Mouse (Mus musculus) heart, adult 11 months (tissue): ENCODE results near the gene Gm10521.
A peak's percentile ranks its signal among the peaks of the same experiment; 100 is the strongest.
"Not testable (repeated sequence)": the region's sequence is repeated elsewhere in the genome, so short reads cannot be mapped to it uniquely, and the experiment has no call there.

Source experiments
- DNase-seq: peaks from one replicate; pipeline ENCODE4 v3.0.0; 2022

The Gm10521 gene

DNA sequence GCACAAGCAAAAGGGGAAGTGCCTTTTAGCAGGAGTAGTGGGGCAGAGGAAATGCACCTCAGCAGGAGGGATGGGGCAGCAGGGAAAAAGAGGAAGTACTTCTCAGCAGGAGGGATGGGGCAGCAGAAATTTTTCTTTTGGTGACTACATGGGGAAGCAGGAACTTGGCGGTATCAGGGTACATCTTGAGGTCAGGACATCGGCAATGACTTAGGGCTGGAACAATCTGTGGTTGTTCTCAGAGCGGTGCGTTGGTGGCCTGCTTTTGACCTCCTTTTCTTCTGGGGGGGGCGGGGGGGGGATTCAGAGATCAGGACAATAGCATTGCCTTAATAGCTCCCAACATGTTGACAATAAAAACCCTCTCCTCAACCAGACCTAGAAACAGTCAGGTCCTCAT, at the start of gene Gm10521:
Gene Gm10521, plus strand, starts transcription at position 301 of the 400 bp plus-strand sequence.
- DNase-seq = not testable (repeated sequence)

DNA sequence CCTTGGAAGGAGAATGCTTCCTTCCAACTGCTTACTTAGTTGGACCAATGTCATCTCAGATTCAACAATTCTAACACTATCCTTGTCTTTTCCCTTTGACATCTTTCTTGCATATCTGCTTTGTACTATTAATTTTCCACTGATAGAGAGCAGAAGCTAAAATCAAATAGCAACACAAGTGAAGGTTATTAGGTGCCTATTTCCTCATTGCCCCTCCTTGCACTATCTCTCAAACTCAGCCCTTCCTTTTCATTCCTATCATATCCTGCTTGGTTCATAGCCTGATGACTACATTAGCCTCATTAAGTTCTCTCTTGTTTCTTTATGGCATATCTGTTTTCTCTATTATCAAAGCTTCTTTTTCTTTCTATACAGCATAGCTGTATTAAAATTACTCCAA, 47.3 kb upstream of the Gm10521 start:
- DNase-seq = no peak

DNA sequence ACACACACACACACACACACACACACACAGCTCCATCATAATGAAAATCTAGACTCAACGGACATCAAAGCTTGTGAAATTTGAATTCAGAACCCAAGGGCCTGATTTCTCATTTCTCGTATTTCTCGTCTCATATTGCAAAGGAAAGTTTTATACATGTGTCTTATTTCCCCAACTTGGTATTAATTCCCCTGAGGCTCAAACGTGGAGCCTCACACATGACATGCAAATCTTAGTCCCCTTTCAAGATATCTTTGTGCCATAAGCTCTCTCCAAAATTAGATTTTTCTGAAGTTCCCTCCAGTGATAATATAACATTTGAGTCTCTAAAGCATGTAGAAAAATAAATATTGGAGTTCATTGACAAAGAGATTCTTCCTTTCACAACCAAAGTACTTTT, 46.7 kb upstream of the Gm10521 start:
- DNase-seq = no peak

DNA sequence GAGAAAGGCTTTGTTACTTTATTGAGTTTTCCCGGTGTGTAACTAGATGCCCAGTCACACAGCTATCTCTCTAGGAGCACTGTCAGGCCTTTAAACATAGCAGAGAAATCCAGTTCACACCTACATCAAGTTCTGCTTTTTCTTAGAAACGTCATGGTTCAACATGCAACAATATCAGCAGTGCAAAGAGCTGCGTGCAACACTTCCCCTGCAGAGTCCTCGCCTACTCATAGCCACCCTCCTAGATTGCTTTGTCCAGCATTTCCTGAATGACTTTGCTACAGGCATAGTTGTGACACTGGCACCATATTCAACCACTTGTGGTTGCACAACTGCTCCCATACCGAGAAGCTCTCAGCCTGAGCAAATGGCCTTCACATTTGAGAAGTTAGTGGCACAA, 46.0 kb upstream of the Gm10521 start:
- DNase-seq = peak; percentile 96

DNA sequence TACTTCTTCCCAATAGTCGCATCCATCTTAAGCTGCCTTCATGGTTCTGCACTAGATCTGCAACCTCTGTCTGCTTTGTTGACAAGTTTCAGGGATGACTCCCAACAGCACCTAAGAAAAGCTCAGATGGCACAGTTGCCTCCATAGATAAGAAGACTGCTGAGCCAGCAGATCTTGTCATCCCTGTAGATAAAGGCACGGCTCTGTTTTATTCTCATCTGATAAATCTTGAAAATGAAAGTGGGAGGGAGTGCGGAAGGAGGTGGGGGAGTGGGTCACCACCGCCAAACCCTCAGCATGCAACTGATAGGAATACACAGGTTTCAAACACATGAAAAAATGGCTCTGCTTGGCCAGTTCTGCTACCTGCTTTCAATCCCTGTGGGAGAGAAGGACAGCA, 30.0 kb upstream of the Gm10521 start:
- no peak for DNase-seq

DNA sequence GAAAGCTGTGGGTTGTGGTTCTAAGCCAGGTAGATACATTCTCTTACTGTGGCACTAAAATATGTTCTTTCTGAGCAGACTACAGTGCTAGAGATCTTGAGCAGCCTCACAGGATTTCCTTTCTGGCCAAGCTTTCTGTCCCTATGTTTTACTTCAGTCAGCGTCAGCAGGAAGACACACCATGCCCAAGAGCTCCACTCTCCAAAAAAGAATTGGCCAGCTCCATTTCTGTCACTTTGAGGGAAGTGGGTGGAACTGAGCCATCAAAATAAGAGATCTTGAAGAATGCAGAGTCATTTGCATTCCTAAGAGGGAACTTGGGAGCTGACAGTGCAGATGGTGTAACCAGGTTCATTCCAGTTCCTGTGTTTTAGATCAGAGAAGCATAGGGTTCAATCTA, 8.5 kb upstream of the Gm10521 start:
- DNase-seq = peak; percentile 81

DNA sequence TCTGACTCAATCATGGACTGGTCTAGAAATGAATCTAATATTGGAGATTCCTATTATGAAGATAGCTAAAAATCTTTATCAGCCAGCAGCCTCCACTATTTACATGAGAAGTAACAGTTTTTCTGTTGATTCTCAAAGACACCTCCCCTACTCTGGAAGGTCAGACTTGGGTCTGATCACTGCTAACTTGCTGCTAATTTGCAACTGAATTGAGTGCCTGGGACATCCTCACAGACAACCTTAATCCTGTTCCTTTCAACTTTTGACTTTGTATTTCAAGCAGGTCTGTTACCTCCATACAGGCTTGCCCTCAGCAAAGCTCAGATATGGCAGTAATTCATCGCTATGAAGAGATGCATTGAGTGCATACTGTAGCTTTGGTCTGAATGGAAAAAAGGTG, 8.5 kb downstream of the Gm10521 start:
- DNase-seq = no peak

DNA sequence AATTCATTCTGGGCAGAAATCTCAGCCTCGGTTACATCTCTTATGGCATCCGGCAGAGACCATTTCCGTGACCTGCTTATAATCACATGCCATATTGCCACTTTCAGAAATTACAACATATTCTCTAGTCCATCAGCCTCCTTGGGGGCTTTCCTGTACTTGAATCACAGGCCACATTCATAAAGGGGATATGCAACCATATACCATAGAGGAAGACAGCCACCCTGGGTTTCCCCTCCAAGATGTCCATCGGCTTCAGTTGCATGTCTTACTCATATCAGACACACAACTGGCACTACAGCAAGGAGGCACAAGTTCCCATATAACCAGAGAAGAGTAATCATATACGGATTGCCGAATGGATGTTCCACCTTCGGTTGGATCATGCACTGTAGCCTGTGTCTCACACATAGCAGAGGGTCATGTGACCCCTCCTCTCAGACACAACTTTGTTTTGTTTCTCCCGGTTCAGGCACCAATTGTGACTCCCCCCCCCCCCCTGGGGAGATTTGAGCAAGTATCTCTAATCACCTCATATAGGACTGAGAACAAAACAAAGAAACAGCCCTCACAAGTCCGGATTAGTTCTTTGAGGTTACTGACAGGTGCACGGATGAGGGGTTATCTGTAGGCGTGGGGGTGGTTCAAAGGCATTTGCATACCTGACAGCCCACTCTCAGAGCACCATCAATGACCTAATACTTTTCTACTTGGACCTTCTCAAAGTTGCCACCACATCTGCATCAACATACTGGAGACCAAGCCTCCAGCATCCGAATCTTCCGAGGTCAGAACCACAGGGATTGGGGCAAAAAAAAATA, 20.4 kb downstream of the Gm10521 start:
- no peak for DNase-seq

DNA sequence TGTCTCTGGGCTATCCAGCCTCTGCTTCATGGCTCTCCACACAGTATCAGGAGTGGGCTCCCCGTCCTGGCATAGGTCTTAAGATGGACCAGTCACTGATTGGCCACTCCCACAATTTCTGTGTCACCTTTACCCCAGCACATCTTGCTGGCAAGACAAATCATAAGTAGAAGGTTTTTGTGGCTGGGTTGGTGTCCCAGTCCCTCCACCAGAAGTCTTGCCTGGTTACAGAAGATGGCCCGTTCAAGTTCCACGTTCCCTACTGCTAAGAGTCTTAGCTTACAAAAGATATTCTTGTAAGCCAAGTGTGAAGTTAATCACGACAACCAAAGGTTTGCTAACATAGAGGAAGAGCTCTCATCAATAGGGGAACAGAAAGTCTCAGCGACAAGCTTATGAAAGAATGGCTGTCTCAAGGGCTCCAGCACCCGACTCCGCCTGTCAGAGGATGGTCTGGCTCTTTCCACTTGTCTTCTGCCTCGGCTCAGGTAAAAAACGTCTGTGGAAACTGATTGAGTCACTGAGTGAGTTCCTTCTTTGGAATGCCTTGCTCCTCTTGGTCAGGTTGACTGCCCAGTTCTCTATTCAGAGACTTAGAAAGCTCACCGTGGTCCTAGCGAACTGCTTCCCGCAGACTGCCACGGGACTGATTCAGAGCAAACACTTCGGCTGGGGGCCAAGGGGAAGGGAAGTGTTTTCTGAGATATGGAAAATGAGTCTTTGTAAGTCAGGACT, 22.0 kb downstream of the Gm10521 start, which contains the start of gene Slamf6:
Gene Slamf6, plus strand, starts transcription at position 211 of the 735 bp plus-strand sequence.
- DNase-seq = peak; percentile 92

DNA sequence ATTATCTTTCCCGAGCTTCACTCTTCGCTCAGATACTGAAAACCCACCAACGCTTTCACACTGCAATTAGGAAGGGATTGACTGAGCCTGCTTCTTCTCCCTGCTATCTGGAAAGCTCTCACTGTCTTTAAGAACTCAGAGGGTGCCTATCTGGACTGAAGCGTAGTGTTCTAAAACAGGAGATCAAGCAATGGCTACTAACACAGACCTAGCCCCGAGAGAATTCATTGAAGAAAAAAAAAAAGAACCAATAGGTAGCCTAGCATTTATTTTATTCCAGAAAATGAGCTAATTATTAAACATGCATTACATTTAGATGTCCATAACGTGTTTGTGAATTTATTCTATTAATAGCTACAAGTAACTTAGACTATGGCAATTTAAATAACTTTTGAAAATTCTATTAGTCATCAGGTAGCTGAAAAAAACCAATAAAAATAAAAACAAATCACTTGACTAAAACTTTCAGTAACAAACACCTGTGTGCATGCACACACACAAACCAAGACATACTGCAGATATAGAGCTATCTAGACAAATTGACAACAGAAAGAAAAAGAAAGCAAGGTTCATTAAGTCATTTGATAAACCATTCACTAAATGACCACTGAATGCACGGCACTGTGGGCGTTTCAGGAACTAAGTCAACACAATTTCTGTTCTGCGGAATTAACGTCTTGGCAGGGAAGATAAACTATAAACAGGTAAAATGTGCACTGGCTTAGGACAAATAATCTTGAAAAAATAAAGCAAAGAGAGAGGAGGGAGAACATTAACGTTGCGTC, 22.9 kb downstream of the Gm10521 start:
- DNase-seq = no peak

DNA sequence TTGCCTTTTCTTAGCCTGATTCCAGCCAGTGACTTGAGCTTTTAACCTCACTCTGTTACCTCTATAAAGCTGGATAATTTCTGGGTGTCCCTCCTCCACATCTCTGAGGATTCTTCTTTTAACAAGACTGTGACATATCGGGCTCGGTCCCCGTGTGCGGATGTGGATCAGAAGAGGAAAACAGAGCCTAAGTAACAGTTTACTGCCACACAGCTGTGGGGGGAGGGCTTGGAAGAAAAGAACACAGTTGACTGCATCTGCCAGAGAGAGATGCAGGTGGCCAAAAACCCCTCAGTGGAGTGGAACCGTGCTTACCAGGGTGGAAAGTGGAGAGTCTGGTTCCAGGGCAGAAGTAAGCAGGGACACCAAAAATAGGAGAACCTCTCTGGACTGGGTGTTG, 23.7 kb downstream of the Gm10521 start:
- no peak for DNase-seq

DNA sequence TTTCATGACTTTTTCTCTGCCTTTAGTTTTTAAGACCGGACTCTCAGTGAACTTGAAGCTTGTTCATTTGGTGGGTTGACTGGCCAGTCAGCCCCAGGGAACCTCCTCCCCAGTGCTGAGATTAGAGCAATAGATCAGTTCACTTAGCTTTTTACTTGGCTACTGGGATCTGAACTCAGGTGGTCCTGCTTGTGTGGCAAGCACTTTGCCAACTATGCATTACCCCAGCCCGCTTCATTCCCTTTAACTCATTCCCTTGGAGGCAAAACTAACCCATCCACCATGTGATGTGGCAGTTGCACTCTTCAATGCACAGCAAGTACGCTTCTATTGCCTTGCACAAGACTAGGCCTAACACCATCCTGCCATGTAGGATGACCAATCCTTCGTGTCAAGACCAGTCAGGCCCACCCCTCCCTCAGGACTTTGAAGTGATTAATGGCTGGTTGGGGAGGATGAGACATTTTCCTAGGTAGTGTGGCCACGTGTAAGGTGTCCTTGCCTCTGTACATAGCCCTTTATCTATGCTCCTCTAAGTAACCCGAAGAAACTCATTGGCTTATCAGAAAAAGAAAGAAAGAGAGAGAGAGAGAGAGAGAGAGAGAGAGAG, 24.5 kb downstream of the Gm10521 start:
- DNase-seq = no peak

DNA sequence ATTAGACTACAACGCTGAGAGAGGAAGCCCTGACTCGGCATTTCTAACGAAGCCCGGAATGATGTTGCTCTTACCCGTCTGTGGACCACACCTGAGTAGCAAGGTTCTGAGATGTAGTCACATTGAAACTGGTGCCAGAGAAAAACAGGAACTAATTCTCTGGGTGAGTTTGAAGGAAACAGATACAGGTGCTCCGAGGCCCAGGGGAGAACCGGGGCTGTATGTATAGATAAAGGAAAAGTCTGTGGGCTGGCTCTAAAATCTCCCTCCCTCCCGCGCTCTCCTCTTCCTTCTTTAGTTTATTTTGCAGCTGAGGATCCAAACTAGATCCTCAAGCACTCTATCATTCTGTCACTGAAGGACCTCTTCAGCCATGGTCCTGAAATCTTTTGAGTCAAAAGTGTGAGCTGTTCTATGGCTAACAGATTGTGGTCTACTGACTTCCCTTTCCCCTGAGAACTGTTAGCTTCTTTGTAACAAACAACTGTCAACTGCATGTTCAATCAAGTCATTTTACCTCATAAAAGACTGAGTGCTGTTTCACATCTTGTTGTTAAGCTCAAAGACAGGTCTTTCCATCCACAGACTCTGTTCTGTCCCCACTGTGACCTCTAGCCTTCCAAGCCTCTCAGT, 25.6 kb downstream of the Gm10521 start:
- no peak for DNase-seq

DNA sequence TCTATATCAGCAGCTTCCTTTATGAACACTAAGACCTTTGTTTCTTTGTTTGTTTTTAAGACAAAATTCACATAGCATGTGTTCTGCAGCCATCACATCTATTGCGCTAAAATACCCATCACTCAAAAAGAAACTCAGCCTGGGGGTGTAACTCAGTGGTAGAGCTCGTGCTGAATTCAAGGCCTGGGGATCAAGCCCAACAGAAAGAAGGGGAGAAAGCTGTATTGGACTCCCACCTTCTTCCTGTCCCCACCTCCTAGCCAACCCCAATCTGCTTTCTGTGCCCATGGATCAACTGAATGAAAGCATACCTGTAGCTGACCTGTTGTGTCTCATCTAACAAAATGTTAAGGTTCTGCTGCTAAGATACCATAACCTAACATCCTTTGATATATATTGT, 26.2 kb downstream of the Gm10521 start:
- no peak for DNase-seq

DNA sequence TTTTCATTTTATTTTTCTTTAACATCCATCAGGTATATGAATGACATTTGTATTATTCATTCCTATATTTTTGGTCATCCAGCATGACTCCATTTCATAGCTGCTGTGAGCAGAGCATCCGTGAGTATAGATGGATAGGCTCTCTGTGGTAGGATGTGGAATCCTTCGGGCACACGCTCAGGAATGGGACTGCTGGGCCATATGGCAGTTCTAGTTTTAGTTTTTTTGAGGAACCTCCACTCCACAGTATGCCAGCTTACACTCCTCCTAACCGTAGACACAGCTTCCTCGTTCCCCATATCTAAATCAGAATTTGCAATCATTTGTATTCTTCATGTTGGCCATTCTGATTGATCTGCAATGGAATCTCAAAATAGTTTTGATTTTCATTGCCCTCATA, 27.4 kb downstream of the Gm10521 start:
- DNase-seq = no peak

DNA sequence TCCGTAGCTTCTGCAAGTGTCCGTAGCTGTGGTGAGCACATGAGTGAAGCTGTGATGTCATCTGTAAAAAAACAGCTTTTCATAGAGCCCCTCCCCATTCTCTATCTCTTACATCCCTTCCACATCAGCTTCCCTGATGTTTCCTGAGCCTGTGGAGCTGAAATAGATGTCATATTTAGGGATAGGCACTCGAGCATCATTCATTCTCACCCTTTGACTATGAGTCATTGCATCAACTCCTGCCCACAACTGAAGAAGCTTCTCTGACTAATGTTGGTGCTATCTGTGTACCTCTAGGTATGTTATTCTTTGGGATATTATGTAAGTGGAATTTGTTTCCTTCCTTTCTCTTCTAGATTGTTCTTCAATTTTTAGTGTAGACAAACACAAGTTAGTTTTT, 29.4 kb downstream of the Gm10521 start:
- no peak for DNase-seq

DNA sequence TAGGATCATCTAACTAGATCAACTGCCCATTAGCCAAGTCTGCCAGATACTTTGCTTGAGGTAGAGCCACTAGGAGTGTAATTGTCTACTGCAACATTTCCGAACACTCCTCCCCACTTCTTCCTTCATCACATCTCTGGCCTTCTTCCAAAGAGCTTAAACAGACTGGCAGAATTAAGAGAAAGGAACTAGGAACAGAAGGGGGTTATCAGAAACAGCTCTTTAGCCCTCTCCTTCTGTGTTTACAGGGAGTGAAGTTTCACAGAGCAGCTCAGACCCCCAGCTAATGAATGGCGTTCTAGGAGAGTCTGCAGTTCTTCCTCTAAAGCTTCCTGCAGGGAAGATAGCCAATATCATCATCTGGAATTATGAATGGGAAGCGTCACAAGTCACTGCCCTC, 38.4 kb downstream of the Gm10521 start:
- DNase-seq = peak; percentile 35

DNA sequence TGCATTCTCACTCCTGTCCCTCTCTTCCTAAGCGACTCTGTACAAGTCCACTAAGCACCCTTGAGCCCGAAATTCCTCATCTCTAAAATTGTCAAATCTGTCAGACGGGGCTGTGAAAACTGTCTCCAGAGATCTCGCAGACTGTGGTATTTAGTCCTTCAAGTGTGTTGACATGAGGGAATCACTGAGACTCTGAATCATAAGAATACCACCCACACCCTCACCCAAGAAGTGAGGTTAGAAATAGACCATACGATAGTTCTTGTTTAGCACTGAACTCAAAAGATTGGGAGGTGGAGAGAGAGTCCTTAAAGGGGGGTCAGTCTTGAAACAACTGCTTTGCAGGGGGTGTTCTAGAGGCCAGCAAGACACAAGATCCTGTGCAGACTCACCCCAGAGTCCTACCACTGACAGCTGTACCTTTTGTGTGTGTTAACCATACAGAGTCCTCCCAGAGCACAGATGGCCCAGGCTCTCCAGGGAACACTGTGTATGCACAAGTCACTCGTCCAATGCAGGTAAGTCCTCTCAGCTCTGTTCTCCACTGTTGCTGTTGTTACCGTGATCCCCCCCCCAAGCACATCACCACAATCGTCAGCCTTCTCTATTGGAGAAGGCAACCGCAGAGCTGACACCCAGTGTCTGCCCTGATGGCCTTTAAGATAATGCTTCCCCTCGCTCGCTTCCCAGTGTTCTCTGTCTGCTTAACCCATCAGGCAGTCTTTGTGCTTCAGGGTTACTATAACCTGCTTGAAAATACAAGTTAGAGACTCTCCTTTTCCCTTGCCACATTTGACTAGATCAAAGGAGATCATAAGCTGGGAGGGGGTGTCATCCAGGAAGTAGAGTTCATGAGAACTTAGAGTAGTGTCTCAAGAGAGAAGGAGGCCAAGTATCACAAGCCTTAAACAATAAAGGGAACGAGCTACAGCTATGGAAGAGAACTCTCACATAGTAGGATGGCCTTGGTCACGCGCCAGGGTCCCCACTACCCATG, 43.8 kb downstream of the Gm10521 start:
- peak; percentile 67 for DNase-seq

DNA sequence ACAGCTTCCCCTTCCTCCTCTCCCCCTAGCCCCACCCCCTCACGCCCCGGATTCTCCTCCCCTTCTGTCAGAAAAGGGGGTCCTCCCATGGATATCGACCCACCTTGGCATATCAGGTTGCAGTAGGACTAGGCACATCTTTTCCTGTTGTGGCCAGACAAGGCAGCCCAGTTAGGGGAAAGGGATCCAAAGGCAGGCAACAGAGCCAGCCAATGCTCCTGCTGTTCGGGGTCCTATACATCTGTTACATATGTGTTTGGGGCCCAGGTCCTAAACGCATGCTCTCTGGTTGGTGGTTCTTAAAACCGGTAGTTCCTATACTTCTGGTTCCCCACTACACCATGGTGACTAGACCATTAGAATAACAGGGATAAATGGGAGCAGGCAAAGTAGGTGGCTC, 45.2 kb downstream of the Gm10521 start:
- DNase-seq = peak; percentile 61

DNA sequence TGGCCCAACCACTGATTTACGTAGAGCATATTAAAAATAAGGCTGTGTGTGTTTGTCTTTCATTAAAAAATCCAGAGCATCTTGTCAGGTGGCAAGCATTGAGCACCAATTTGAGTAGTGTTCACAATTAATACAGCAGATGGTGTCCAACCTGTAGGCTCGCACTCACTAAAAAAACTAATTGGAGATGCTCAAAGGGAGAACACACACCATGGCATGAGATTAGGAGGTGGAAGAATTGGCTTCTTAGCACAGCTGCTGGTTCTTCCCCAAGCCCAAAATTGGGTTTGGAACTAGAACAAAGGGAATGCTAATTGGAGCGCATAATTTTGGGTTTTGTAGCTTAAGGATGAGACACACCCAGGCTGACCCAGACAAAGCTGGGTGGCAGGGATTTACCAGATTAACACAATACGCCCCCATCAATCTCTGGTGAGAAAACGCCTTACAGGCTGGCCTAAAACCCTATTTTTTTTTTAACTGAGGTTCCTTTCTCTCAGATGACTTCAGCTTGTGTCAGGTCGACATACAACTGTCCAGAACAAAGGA, 51.1 kb downstream of the Gm10521 start:
- DNase-seq = peak; percentile 28
